Mouse (Mus musculus): ENCODE data around the gene Snap25.
A peak's percentile ranks its signal among the peaks of the same experiment; 100 is the strongest.

Gene Snap25

DNA sequence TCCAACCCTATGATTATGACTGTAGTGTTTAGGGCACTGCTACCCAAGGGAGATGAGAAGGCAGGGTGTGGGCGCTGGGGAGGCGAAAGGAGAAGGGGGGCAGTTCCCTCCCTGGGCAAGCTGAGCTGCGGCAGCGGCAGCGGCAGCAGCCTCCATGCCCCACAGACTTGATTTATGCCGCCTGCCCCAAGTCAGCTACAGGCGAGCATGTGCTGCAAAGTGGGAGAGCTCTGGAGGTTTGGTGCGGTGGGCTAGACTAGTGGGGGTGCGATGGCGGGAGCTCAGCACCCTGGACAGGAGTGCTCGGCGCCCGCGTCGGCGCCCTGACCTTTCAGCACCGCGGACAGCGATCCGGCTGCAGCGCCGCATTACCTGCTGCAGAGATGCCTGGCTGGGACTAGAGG, 757 bp downstream of the Snap25 start:
- peak; percentile 67 for DNase-seq

GRCm38 (mm10) chr2:136715531-136715930, 2.3 kb downstream of the Snap25 start:
- no peak for DNase-seq

- no peak for DNase-seq
Observed at GRCm38 (mm10) chr2:136716400-136716799, 3.1 kb downstream of the Snap25 start.

DNA sequence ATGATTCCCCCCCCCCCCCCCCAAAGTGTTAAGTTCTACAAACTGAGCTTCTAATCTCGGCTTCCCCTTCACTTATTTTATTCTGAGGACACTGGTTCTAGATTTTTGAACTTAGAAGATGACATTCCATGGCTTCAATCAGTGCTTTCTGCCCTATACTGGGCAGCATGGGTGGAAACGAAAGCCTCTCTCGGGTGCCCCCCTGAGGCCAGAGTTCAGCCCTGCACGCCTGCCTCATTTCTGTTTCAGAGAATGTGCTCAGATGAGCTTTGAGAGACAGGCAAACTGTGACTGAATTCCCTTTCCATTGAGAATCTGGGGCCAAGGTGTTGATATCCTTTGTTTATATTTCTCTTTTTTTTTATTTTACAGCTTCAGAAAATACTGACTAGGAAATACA, 7.0 kb downstream of the Snap25 start:
- DNase-seq = peak; percentile 59

- no peak for DNase-seq
Observed at GRCm38 (mm10) chr2:136738260-136738659, 25.0 kb downstream of the Snap25 start.

- peak; percentile 30 for DNase-seq
Observed at GRCm38 (mm10) chr2:136742230-136742629, 29.0 kb downstream of the Snap25 start.

DNA sequence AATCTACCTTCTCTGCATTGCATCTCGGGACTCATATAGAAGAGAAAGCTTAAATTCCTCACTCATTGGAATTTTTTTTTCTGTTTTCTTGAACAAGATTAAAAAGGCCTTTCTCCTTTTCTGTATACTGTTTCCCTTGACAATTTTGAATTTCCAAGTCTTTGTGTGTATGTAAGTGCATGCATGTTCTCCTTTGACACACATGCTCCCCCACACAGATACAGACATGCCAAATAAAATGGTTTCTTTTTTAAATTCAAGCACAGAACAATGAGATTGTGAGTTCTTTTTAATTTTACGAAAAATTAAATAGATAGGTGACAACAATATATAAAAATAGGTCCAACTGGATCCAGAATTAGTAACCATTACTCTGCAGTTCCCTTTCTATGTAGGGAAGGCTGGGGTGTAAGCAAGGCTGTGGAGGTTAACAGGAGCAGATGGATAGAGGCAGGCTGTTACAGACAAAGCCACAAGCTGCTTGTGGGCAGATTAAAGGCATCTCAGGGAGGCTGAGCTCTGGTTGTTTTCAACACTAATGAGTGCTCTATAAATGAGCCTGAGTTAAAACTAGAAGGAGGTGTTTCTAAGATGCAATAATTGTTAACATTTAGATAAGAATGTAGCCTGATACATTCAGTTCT, 31.6 kb downstream of the Snap25 start:
- DNase-seq = no peak

DNA sequence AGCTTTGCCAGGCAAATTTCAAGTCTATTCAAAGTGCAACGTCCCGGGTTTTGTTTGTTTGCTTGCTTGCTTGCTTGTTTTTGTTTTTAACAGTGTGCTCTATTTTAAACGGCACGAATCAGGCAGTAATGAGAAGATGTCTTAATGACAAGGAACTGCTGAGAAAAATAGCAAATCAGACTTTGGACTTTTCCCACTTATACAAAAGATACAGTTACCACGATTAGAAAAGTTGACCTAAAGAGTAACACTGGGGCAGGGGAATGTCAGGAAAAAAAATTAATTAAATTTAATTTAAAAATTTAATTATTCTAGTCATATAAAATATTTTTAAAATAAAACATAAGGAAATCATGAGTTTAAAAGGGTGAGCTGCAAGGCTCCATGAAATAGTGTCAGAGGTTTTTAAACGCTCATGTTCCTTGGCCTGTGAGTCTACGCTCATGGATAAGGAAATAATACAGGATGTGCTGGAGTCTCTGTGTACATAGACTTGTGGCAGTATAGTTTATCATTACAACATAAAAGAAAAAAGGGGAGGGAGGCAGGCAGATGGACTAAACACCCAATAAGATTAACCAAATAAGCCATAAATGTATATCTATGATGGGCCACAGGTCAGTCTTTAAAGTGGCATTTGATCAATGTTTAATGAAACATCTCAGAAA, 32.2 kb downstream of the Snap25 start:
- no peak for DNase-seq

DNA sequence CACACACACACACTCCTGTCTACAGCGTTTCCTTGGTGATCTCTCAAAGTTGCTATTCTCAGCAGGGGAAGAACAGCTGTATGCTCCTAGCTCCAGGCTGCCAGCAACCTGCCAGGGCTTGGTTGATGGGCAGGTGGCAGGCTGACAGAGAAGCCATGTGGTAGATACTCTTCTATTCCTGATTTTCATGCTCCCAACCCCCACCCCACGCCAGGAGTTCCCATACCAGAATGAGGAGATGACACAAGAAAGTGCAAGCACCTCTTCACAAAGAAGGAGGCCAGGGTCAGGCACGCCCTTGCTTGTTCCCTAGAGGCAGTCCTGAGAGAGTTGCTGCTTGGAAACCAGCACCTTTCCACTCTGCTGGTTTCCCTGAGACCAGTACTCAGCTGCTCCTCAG, 40.4 kb downstream of the Snap25 start:
- DNase-seq = no peak

DNA sequence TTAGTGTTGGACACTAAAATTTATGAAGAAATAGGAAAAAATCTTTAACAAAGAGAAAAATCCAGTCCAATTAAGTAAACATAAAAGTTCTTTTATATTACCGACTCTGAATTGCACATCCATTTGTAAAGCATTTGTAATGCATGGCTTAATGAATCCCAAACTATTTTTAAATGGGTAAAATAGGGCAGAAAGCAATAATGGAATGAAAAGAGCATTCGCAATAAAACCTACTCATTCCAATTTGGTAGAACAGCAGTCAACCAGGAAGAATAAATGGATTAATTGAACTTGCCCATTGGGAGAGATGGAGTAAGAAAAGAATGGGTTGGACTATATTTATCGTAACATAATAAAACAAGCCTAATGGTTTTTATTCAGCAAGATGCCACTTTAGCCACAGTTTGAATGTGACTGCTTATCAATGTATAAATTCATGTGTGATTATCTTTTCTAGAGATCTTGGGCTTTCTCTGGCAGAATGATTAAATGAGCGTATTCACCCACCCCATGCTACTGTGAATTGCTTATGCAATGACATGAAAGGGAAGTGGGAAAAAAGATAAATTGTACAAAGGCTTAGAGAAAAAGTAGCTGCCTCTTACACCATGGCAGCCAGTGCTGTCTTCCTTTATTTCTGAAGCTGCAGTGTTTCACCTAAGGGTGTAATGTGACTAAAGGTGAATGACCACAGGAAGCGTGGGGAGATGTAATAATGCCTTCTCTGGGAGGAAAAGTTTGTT, 45.7 kb downstream of the Snap25 start:
- DNase-seq = no peak

GRCm38 (mm10) chr2:136778156-136778555, 64.9 kb downstream of the Snap25 start:
- no peak for DNase-seq

DNA sequence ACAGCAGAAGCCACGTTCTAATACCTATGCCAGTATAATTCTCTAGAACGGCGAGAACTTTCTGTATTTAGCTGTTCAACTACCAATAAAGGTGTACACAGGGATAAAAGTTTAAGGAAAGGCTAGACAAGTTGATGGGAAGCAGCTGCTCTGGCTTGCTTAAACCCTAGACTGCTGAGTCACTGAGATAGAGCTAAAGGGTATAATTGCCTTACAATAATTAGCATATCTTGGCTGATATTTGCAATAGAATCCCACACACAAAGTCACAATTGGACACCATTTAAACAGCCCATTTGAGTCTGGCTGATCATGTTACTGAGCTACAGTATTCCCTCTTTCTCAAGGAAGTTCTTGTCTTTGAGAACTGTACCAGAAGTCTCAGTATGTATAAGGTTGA, 65.4 kb downstream of the Snap25 start:
- DNase-seq = no peak

DNA sequence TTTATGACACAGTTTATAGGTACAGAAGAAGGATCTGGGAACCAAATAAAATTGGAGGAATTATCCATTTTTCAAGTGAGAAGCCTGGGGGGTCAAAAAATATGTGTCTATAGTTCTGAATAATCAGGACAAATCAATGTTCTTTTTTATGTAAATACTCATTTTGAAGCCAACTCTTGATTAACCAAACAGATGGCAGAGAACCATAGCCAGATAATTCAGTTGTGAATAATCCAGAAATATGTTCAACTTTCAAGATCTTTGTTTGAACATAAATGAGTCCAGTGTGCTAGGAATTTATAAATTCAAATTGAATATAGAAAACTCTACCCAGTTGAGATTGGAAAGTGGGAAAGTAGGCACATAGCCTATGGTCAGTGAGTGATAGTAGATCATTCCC, 67.0 kb downstream of the Snap25 start:
- no peak for DNase-seq

DNA sequence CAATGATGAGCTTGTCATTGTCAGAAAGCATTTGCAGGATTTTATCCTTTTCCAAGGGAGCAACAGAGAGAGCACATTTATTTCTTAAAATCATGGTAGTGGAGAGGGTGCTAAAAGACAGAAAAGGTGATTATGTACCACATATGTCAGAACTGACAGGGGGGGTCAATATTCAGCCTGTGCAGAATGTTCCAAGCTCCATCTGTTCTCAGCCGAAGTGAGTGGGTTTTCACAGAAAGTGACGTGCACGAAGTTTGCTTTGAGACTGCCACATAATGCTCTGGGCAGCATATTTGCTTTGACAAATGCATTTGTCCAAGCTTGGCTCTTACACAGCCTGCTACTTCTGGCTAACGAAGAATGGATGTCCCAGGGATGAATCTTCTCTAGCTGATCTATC, 71.1 kb downstream of the Snap25 start:
- DNase-seq = peak; percentile 70

DNA sequence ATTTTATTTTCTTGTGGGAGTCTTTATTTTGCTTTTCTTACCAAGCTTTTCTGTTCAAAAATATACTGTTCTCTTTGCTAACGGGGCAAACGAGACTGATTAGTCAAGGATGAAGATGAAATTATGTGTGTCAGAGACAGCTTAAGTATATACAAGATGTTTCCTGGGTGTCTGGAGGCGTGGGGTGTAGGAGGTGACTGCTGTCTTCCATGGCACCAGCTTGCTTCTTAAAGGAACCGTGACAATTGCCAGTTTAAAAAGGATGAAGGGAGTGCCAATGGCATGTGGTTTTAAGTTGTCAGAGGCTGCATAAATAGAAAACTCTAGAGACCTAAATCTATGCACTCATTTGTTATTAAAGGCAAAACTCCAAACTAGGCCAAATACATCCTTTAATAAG, 75.1 kb downstream of the Snap25 start:
- DNase-seq = peak; percentile 91

GRCm38 (mm10) chr2:136796518-136796917, 83.3 kb downstream of the Snap25 start:
- DNase-seq = peak; percentile 75

GRCm38 (mm10) chr2:136798887-136799430, 85.7 kb downstream of the Snap25 start:
- DNase-seq = peak; percentile 47

DNA sequence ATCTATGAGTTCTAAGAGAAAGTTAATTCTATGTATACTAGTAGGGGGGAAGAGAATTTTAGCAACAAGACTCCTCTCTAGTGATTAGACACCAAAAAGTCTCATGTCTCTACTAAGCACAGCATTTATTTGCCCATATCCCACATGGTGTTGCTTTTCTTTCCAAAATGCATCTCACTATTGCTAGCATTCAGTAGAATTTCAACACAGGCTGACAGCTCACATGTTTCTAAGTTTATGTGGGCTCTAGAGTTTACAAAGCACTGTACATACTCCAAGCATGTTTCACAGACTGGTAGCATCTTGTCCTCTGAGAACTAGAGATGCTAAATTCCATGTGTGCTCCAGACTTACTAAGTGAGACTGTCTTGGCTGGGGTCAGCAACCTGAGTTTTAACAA, 87.8 kb downstream of the Snap25 start:
- no peak for DNase-seq

GRCm38 (mm10) chr2:136802076-136802475, 88.8 kb downstream of the Snap25 start:
- DNase-seq = no peak

- DNase-seq = peak; percentile 85
Observed at GRCm38 (mm10) chr2:136803142-136803541, 89.9 kb downstream of the Snap25 start.

DNA sequence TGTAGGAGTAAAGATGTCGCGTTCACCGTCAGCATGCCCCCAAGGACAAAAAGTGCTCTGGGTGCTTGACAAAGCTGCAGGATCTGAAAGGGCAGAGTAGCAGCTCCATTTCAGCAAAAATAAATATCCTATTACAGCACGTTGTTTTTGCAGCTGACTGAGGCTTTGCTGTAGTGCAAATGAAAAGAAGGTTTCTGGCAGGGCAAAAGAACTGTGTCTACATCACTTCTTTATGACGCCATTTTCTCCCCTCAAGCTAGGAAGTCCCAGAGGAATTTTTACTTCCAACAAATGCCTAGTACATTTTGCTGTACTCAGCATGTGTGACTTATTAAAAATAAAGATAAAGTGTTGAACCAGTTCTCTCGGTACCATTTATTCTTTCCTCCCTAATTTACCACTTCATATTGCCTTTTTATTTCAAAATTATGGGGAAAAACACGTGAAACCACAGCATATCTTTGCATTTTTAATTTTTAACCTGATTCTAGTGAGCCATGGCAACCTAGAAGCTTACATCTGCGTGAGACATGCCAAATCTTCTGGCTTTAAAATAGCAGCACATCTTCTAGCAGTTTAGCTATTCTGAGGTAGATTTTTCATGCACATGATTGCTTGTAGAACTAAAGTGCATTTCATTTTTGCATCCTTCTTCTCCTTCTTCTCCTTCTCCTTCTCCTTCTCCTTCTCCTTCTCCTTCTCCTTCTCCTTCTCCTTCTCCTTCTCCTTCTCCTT, 94.9 kb downstream of the Snap25 start:
- DNase-seq = no peak

GRCm38 (mm10) chr2:136811331-136811730, 98.1 kb downstream of the Snap25 start:
- no peak for DNase-seq

Measured in right cerebral cortex, adult 18-20 months (tissue).